Mouse (Mus musculus) liver, embryonic 14.5 days (tissue): ENCODE results near the gene Iqcj.

Source experiments
- CTCF ChIP-seq: IDR thresholded peaks from 2 replicates; pipeline ENCODE4 v1.5.1; 2016; ENCODE audit warnings: antibody characterized with exemption, low read depth, control low read depth
- EP300 ChIP-seq: IDR thresholded peaks from 2 replicates; pipeline ENCODE4 v1.6.1; 2016; ENCODE audit warnings: antibody characterized with exemption, low read depth

GRCm38 (mm10) chr3:68096724-68097431 is 204.9 kb downstream of the Iqcj start:
- no peak for TF ChIP-seq CTCF
- TF ChIP-seq EP300, result no peak
